Mouse (Mus musculus): ENCODE measurements around the gene Gm13276.
"Not testable (repeated sequence)": the region's sequence is repeated elsewhere in the genome, so short reads cannot be mapped to it uniquely, and the experiment has no call there.

DNA sequence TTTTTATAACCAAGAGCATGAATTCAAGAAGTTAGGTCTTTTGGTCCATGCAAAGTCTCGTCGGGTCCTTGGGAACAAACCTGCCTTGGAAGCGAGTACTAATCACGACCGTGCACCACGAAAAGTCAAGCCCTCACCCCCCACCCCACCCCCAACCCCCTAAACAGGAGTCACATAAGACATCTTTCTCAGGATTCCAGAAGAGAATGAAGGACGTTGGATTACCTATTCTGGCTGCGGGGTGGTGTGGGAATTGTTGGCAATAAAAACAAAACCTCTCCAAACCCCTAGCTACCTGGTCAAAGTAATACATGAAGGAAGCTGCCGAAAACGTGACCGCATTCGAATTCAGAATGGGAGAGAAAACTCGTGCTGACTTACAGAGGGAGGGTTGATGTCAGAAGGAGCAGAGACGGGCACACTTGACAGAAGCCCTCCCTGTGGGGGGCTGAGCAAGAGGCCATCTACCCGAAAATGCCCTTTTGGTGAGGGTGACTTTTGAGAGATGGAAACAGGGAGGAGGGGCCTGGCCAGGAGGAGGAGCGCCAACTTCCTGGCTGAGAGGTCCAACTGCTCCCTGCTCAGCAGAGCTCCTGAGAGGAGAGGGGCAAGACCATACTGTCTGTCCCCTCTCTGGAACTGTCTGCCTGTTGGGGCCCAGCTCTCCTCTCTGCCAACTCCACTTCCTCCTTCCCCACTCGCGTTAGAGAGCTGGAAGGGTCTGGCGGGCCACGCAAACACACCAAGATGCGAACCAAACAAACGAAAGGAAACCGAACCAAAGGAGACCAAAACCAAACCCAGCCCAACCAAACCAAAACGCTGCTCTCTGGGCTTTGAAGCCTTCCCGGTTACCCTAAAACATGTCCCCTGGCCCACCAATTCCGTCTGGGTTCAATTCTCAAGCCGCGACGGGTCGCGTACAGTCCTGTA is 28.7 kb upstream of the Gm13276 start:
- not testable (repeated sequence) for TF ChIP-seq CTCF (conservative IDR thresholded peaks at IDR 0.05; ENCODE audit: low read length); NANOG (IDR thresholded peaks at IDR 0.05; ENCODE audit: borderline replicate concordance, low read length); POU5F1 (IDR thresholded peaks at IDR 0.05; ENCODE audit: borderline replicate concordance, low read length)

All from E14TG2a.4 (cell line).